Mouse (Mus musculus): ENCODE results near the gene Fam198a. TPM values are rescaled to one million over a fixed set of nuclear protein-coding genes. Genes with fewer than 3 reads are reported as not detected.

The Fam198a gene
- polyA plus RNA-seq, 1 experiment: not detected

DNA sequence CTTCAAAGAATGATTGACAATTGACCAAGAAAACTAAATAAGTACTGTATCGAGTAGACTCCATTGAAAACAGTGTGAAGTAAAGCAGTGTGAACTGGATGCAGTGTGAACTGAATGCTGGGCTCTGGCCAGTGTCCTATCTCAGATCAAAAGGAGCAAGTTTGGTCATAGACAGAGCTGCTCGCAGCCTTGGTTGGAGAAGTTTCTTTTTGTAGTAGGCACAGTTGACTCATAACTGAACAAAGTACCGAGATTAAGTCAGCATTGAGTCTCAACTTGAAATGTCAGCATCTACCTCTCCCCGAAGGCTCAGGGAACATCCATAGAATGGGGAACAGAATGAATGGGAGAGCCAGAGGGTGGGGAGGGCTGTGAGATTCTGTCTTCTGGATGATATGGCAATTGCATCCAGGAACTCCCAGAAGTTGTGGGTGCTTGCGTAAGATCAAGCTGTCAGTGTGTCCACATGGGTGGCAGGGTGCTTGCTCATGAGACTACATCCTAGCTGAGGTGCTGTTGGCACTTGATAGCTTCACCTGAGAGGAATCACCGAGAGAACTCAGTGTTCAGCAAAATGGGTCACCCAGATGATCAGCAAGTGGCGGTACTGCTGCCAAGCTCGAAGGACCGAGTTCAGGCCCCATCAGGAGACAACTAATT, 25.8 kb upstream of the Fam198a start:
- Histone ChIP-seq H3K4me1 (ENCODE audit: control insufficient read depth, insufficient read depth, low read length) (peaks cover 6% of the 10 kb centered on the region; the same call in 1 of the 2 replicates), H3K27ac (ENCODE audit: insufficient read depth, low read depth, low read length) (no peak overlapping the region), H3K4me3 (ENCODE audit: insufficient read depth, low read length) (no peak overlapping the region)
- TF ChIP-seq POLR2A (IDR thresholded peaks at IDR 0.05; ENCODE audit: borderline replicate concordance, low read depth, low read length): no peak
- TF ChIP-seq CTCF (IDR thresholded peaks at IDR 0.05; ENCODE audit: low read depth, low read length): no peak

DNA sequence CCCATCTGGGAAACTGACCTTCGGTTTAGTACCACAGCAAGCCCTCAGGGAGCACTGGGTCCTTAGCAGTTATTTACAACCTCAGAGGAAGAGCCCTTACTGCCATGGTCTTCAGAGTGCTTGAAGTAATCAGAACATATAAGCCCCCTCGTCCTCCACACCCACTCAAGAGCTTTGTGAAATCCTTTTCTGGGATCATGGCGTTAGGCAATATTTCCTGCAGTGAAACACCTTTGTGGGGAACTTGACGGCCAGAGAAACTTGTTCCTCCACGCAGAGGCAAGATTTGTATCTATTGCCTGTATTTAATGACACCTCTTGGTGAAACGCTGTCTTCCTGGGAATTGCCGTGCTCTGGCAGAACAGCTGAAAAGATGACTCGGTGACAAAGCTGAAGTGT, 24.8 kb upstream of the Fam198a start:
- no peak overlapping the region for H3K27ac ChIP-seq (ENCODE audit: insufficient read depth, low read depth, low read length)
- H3K4me1 ChIP-seq (ENCODE audit: control insufficient read depth, insufficient read depth, low read length): peaks cover 6% of the 10 kb centered on the region; the same call in 1 of the 2 replicates
- no peak overlapping the region for H3K4me3 ChIP-seq (ENCODE audit: insufficient read depth, low read length)
- TF ChIP-seq POLR2A (IDR thresholded peaks at IDR 0.05; ENCODE audit: borderline replicate concordance, low read depth, low read length): no peak
- no peak for TF ChIP-seq CTCF (IDR thresholded peaks at IDR 0.05; ENCODE audit: low read depth, low read length)

DNA sequence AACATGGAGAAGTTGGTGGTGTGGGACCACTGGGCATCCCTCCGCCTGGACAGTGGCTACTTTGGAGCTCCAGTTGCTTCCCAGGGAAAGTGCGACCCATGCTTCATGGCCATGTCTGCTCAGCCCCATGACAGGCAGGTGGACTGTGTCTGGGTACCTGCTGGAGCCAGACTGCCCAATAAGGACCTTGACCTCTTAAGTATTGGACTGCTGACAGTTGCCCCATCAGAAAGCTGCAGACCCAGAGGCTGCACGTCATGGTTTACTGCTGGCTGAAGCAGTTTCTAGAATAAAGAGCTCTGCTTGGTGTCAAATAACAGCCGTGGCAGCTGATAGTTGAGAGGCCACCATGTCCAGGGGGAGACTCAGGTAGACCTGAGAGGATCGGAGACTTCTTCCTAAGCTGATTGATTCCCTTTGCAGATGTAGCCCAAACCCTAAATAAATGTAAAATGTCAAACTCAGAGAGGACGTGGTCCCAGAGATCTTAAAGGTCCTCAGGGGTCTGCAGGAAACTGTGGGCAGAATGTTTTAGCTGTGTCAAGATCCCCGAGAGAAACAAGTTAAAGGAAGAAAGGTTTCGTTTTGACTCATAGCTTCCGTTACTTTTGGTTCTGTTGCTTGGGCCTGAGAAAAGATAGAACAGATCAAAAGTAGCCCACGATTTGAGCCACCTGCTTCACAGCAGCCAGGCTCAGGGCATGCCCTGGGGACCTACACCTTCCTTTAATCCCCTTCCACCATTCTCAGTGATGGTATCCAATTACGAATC, 24.0 kb upstream of the Fam198a start:
- Histone ChIP-seq H3K4me1 (ENCODE audit: control insufficient read depth, insufficient read depth, low read length) (peaks cover 6% of the 10 kb centered on the region; the same call in 1 of the 2 replicates), H3K4me3 (ENCODE audit: insufficient read depth, low read length) (no peak overlapping the region), H3K27ac (ENCODE audit: insufficient read depth, low read depth, low read length) (no peak overlapping the region)
- TF ChIP-seq CTCF (IDR thresholded peaks at IDR 0.05; ENCODE audit: low read depth, low read length) (no peak), POLR2A (IDR thresholded peaks at IDR 0.05; ENCODE audit: borderline replicate concordance, low read depth, low read length) (no peak)

DNA sequence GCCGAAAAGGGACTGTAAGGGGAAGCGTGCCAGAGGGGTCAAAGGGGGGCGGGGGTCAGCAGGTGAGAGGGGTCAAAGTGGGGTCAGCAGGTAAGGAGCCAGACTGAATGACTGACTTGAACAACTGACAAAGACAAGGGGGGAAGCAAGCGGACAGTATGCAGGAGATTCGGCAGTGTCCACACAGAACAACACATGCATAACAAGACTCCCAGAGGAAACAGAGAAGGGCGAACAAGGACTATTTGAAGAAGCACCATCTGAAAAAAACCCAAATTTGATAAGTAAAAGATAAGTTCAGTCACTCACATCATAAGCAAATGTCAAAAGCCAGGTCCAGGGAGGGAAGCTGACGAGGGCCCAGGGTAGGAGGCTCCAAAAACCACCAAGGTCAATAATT, 23.1 kb upstream of the Fam198a start:
- Histone ChIP-seq H3K4me3 (ENCODE audit: insufficient read depth, low read length) (no peak overlapping the region), H3K27ac (ENCODE audit: insufficient read depth, low read depth, low read length) (no peak overlapping the region), H3K4me1 (ENCODE audit: control insufficient read depth, insufficient read depth, low read length) (peaks cover 6% of the 10 kb centered on the region; the same call in 1 of the 2 replicates)
- TF ChIP-seq CTCF (IDR thresholded peaks at IDR 0.05; ENCODE audit: low read depth, low read length) (no peak), POLR2A (IDR thresholded peaks at IDR 0.05; ENCODE audit: borderline replicate concordance, low read depth, low read length) (no peak)

DNA sequence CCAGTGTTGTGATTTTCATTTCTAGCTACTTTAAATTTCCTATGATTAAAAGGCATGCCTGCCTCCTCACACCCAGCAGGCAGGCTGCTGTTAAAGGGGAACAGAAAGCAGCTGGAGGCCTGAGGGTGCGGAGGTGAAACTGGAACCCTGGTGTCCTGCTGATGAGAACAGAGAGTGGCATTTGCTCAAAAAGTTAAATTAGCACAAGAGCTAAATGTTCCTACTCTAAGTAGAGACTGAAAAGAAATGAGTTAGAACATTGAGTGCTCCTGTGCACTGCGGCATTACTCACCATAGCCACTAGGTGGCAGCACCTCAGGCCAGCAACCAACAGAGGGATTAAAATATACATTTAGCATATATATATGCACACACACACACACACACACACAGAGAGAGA, 22.3 kb upstream of the Fam198a start:
- TF ChIP-seq POLR2A (IDR thresholded peaks at IDR 0.05; ENCODE audit: borderline replicate concordance, low read depth, low read length) (no peak), CTCF (IDR thresholded peaks at IDR 0.05; ENCODE audit: low read depth, low read length) (peak; percentile 81)
- Histone ChIP-seq H3K4me1 (ENCODE audit: control insufficient read depth, insufficient read depth, low read length) (peaks cover 6% of the 10 kb centered on the region; the same call in 1 of the 2 replicates), H3K27ac (ENCODE audit: insufficient read depth, low read depth, low read length) (no peak overlapping the region), H3K4me3 (ENCODE audit: insufficient read depth, low read length) (no peak overlapping the region)

DNA sequence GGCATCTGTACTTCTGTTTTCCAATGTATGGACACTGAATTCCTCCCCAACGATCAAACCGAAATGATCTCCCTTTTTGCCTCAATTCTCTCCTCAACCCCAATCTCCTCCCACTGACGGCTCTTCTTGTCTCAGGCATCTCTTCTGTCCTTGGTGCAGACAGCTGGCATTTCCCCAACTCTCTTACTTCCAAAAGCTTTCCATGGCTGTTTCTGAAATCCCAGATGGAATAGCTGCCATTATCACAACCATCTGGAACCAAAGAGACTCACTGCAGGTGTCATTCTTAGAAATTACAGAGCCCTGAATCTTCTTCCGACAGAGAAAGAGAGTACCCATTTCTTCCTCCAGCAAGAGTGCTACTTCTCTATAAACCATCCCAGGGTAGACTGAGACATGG, 15.9 kb upstream of the Fam198a start:
- TF ChIP-seq POLR2A (IDR thresholded peaks at IDR 0.05; ENCODE audit: borderline replicate concordance, low read depth, low read length): no peak
- no peak for TF ChIP-seq CTCF (IDR thresholded peaks at IDR 0.05; ENCODE audit: low read depth, low read length)
- H3K4me1 ChIP-seq (ENCODE audit: control insufficient read depth, insufficient read depth, low read length): no peaks in the 10 kb centered on the region
- H3K4me3 ChIP-seq (ENCODE audit: insufficient read depth, low read length): no peak overlapping the region
- H3K27ac ChIP-seq (ENCODE audit: insufficient read depth, low read depth, low read length): no peak overlapping the region

DNA sequence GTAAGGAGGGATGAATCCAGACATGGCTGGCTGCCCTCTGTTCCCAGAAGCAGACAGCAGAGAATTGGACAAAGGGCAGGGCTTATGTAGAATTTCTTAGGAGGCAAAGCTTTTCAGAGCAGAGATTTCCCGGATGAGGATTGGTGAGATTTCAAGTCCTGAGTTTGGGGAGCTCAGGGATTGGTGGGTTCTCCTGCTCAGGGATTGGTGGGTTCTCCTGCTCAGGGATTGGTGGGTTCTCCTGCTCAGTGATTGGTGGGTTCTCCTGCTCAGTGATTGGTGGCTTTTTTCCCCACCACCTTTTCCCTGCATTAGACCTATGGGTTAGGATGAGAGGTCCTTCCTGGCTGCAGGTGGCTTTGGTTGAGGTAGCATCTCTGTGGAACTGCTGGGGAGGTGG, 13.8 kb upstream of the Fam198a start:
- H3K27ac ChIP-seq (ENCODE audit: insufficient read depth, low read depth, low read length): no peak overlapping the region
- no peak overlapping the region for H3K4me3 ChIP-seq (ENCODE audit: insufficient read depth, low read length)
- no peaks in the 10 kb centered on the region for H3K4me1 ChIP-seq (ENCODE audit: control insufficient read depth, insufficient read depth, low read length)
- TF ChIP-seq POLR2A (IDR thresholded peaks at IDR 0.05; ENCODE audit: borderline replicate concordance, low read depth, low read length) (no peak), CTCF (IDR thresholded peaks at IDR 0.05; ENCODE audit: low read depth, low read length) (no peak)

DNA sequence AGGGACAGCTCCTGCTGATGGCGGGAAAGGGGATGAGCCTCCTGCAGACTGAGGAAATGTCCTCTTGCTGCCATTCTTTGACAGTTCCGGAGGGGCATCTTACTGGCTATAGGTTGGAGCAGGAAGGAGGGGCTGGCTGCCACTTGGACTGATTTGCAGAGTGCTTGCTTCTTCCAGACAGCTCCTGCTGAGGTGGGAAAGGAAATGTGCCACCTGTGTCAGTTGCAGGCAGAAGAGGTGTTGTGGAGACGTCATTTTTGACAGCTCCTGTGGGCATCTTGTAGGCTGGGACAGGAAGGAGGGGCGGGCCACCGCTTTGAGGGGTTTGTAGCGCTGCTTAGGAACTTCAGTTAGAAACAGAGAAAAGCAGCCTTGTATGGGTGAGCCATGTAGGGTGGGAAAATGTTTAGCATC, 13.3 kb upstream of the Fam198a start:
- TF ChIP-seq CTCF (IDR thresholded peaks at IDR 0.05; ENCODE audit: low read depth, low read length) (no peak), POLR2A (IDR thresholded peaks at IDR 0.05; ENCODE audit: borderline replicate concordance, low read depth, low read length) (no peak)
- no peak overlapping the region for H3K4me3 ChIP-seq (ENCODE audit: insufficient read depth, low read length)
- no peak overlapping the region for H3K27ac ChIP-seq (ENCODE audit: insufficient read depth, low read depth, low read length)
- H3K4me1 ChIP-seq (ENCODE audit: control insufficient read depth, insufficient read depth, low read length): no peaks in the 10 kb centered on the region

DNA sequence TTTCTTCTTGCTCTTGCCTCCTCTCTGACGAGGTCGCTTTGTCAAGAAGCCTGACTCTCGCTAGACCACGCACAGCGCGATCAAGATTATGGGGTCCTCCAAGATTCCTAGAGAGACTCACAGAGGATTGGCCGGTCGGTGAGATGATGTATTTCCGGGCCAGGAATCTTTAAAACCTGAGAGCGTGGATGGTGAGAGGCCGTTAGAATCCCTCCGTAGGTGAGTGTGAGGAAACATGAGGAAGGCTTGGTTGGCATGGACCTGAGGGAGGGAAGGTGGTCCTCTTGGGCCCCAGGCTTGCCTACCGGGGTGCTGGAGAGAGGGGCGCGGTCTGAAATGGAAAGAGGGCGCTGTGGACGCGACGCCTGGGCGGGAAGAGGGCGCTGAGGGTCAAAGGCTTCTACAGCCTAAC, 12.8 kb upstream of the Fam198a start:
- Histone ChIP-seq H3K27ac (ENCODE audit: insufficient read depth, low read depth, low read length) (no peak overlapping the region), H3K4me1 (ENCODE audit: control insufficient read depth, insufficient read depth, low read length) (no peaks in the 10 kb centered on the region), H3K4me3 (ENCODE audit: insufficient read depth, low read length) (no peak overlapping the region)
- TF ChIP-seq CTCF (IDR thresholded peaks at IDR 0.05; ENCODE audit: low read depth, low read length) (no peak), POLR2A (IDR thresholded peaks at IDR 0.05; ENCODE audit: borderline replicate concordance, low read depth, low read length) (no peak)

DNA sequence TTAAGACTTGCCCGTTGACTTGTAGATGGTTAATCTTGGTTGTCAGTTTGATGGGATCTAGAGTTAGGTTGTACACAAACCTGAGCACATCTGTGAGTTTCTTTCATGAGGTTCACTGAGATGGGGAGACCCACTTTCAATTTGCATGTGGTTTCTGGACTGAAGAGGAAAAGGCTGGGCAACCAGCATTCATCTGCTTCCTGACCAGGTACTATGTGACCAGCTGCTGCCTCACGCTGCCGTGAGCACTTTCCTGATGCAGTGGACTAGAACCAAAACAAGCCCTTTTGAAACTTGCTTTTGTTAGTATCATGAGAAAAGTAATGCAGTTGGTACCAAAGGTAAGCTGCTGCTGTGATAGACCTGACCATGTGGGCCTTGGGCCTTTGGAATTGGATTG, 7.8 kb upstream of the Fam198a start:
- no peak overlapping the region for H3K4me3 ChIP-seq (ENCODE audit: insufficient read depth, low read length)
- no peak overlapping the region for H3K27ac ChIP-seq (ENCODE audit: insufficient read depth, low read depth, low read length)
- H3K4me1 ChIP-seq (ENCODE audit: control insufficient read depth, insufficient read depth, low read length): no peaks in the 10 kb centered on the region
- TF ChIP-seq POLR2A (IDR thresholded peaks at IDR 0.05; ENCODE audit: borderline replicate concordance, low read depth, low read length) (no peak), CTCF (IDR thresholded peaks at IDR 0.05; ENCODE audit: low read depth, low read length) (no peak)
